Mouse (Mus musculus) heart, embryonic 14.5 days (tissue): ENCODE measurements at regions not wholly inside any gene's neighbourhood (a gene's known extent, or its start where the extent isn't known, plus 50 kb on each side); places are given as distances from the start of the nearest gene placed in this dataset.

Experiments
- ATAC-seq: fragments of 200-750 bp; cut with Nextera tagmentation; 2 replicates; pipeline ENCODE4 v1.8.0; 2017; ENCODE audit warnings: low read depth, moderate TSS enrichment; ENCODE audit not compliant: insufficient number of reproducible peaks, insufficient read depth, low FRiP score
- H3K27ac ChIP-seq, 2 experiments: fragments of 200-500 bp in 1 of 2; fragments of 300-500 bp in 1 of 2; sonication (generic) in 1 of 2; replicated peaks in 1 of 2; 2 replicates each; pipeline ENCODE4 v1.5.1; 2012 to 2014; ENCODE audit warnings: low read depth in 2 of 2, low read length in 2 of 2, control low read depth in 1 of 2, mild to moderate bottlenecking in 1 of 2, mixed read lengths in 1 of 2; ENCODE audit not compliant: control insufficient read depth in 1 of 2, insufficient read depth in 1 of 2
- H3K27me3 ChIP-seq: fragments of 300-500 bp; sonication (generic); 2 replicates; pipeline ENCODE4 v1.6.1; 2014; ENCODE audit warnings: mild to moderate bottlenecking, low read length, control low read depth; ENCODE audit not compliant: control insufficient read depth, insufficient read depth
- H3K36me3 ChIP-seq: fragments of 300-500 bp; sonication (generic); 2 replicates; pipeline ENCODE4 v1.6.1; 2014; ENCODE audit warnings: mild to moderate bottlenecking, control low read depth, low read length, mixed read lengths; ENCODE audit not compliant: control insufficient read depth, insufficient read depth
- H3K4me1 ChIP-seq, 2 experiments: fragments of 200-500 bp in 1 of 2; fragments of 300-500 bp in 1 of 2; sonication (generic) in 1 of 2; 2 replicates each; pipeline ENCODE4 v1.6.1; 2012 to 2014; ENCODE audit warnings: low read length in 2 of 2, control low read depth in 1 of 2, mixed read lengths in 1 of 2; ENCODE audit not compliant: control insufficient read depth in 2 of 2, insufficient read depth in 2 of 2
- H3K4me2 ChIP-seq: fragments of 300-500 bp; sonication (generic); 2 replicates; pipeline ENCODE4 v1.6.1; 2014; ENCODE audit warnings: mild to moderate bottlenecking, low read length
- H3K4me3 ChIP-seq, 2 experiments: fragments of 200-500 bp in 1 of 2; fragments of 300-500 bp in 1 of 2; sonication (generic) in 1 of 2; 2 replicates each; pipeline ENCODE4 v1.5.1; 2012 to 2014; ENCODE audit warnings: low read length in 2 of 2, mild to moderate bottlenecking in 2 of 2, control low read depth in 1 of 2, low read depth in 1 of 2, moderate library complexity in 1 of 2; ENCODE audit not compliant: control insufficient read depth in 1 of 2, insufficient read depth in 1 of 2
- H3K9ac ChIP-seq: fragments of 300-500 bp; sonication (generic); 2 replicates; pipeline ENCODE4 v1.6.1; 2014; ENCODE audit warnings: mild to moderate bottlenecking, low read length
- H3K9me3 ChIP-seq: fragments of 300-500 bp; sonication (generic); 2 replicates; pipeline ENCODE4 v1.6.1; 2016; ENCODE audit warnings: low read length, control low read depth; ENCODE audit not compliant: control insufficient read depth
- WGBS: fragments of 180-500 bp; shearing (Covaris S2); extraction: QIAGEN DNeasy Blood & Tissue Kit; methylation state at CpG from one replicate; pipeline ENCODE4 v1.1.7; 2014; 5-methylcytosine and 5-hydroxymethylcytosine counted together

DNA sequence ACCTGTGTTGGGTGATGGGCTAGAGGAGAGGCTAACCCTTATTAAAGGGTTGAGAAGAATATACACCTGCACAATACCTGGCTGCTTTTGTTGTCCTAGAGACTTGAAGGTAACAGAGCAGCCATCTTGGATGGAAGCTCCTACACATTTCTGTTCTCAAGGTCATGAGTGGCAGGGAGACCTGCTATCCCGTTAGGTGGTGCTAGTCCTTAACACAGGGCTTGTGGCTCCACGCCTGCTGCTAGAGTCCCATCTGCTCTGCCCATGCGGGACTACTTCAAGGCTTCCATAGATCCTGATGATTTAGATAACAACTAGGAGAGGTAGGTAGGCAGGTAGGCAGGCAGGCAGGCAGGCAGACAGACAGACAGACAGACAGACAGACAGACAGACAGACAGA, 218.8 kb upstream of the Unc93a2 start:
- H3K27me3 ChIP-seq, result no peaks in the 10 kb centered on the region
- H3K4me3 ChIP-seq, result no peak overlapping the region
- H3K9ac ChIP-seq, result no peak overlapping the region
- peaks cover 0 to 6% of the 10 kb centered on the region in 2 experiments; a peak in 2 of 4 replicates for H3K4me1 ChIP-seq
- no peak for ATAC-seq
- no peak overlapping the region for H3K4me2 ChIP-seq
- 72% methylated on average over 3 of the region's 3 CpGs for WGBS
- peaks cover 3% of the 10 kb centered on the region; the same call in 1 of the 2 replicates for H3K9me3 ChIP-seq
- H3K27ac ChIP-seq, result no peak overlapping the region
- no peaks in the 10 kb centered on the region for H3K36me3 ChIP-seq

GRCm38 (mm10) chr17:7600555-7600954, 215.3 kb upstream of the Unc93a2 start:
- Histone ChIP-seq H3K4me2 (no peak overlapping the region), H3K4me1 (peaks cover 0 to 6% of the 10 kb centered on the region in 2 experiments; a peak in 2 of 4 replicates), H3K27me3 (no peaks in the 10 kb centered on the region), H3K27ac (no peak overlapping the region), H3K4me3 (no peak overlapping the region), H3K9ac (no peak overlapping the region), H3K36me3 (no peaks in the 10 kb centered on the region), H3K9me3 (peaks cover 3% of the 10 kb centered on the region; the same call in 1 of the 2 replicates)
- no peak for ATAC-seq
- 23% methylated on average over 2 of the region's 2 CpGs for WGBS

GRCm38 (mm10) chr17:7597481-7597880, 212.2 kb upstream of the Unc93a2 start:
- Histone ChIP-seq H3K4me2 (no peak overlapping the region), H3K27ac (no peak overlapping the region), H3K4me3 (no peak overlapping the region), H3K9ac (no peak overlapping the region), H3K36me3 (no peaks in the 10 kb centered on the region), H3K9me3 (no peaks in the 10 kb centered on the region), H3K4me1 (peaks cover 0 to 6% of the 10 kb centered on the region in 2 experiments; a peak in 2 of 4 replicates), H3K27me3 (no peaks in the 10 kb centered on the region)
- WGBS, result 38% methylated on average over 2 of the region's 2 CpGs
- no peak for ATAC-seq

GRCm38 (mm10) chr17:7594801-7595200, 209.5 kb upstream of the Unc93a2 start:
- no peak overlapping the region for H3K27ac ChIP-seq
- H3K4me2 ChIP-seq, result no peak overlapping the region
- no peaks in the 10 kb centered on the region for H3K27me3 ChIP-seq
- no peak for ATAC-seq
- no peak overlapping the region for H3K9ac ChIP-seq
- H3K4me1 ChIP-seq, result no peaks in the 10 kb centered on the region
- no peaks in the 10 kb centered on the region for H3K36me3 ChIP-seq
- no peak overlapping the region for H3K4me3 ChIP-seq
- no peaks in the 10 kb centered on the region for H3K9me3 ChIP-seq
- 39% methylated on average over 3 of the region's 3 CpGs for WGBS

DNA sequence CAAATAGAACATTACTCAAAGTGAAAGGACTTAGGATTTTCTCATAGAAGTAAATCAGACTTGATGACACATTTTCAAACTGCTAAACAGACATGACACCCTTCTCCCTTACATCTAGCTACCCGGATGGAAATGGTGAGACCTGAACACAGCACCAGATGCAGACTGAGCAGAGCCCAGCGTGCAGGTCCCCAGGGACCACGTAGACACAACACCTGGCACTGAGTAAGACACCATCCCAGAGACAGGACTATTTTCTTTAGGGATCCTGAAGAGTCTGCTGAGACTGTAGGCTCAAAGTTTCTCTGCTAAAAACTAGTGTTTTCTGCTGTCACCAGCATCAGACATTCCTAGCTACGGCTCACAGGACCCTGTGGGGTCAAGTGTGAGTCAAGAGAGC, 207.2 kb upstream of the Unc93a2 start:
- H3K9me3 ChIP-seq, result no peaks in the 10 kb centered on the region
- no peak overlapping the region for H3K27ac ChIP-seq
- H3K4me2 ChIP-seq, result no peak overlapping the region
- no peak overlapping the region for H3K4me3 ChIP-seq
- H3K9ac ChIP-seq, result no peak overlapping the region
- ATAC-seq, result no peak
- H3K4me1 ChIP-seq, result no peaks in the 10 kb centered on the region
- H3K36me3 ChIP-seq, result no peaks in the 10 kb centered on the region
- 67% methylated on average over 4 of the region's 4 CpGs for WGBS
- H3K27me3 ChIP-seq, result no peaks in the 10 kb centered on the region

- Histone ChIP-seq H3K4me2 (no peak overlapping the region), H3K9me3 (no peaks in the 10 kb centered on the region), H3K9ac (no peak overlapping the region), H3K4me3 (no peak overlapping the region), H3K36me3 (no peaks in the 10 kb centered on the region), H3K27ac (no peak overlapping the region), H3K27me3 (no peaks in the 10 kb centered on the region), H3K4me1 (no peaks in the 10 kb centered on the region)
- 62% methylated on average over 4 of the region's 4 CpGs for WGBS
- no peak for ATAC-seq
Measured at GRCm38 (mm10) chr17:7582866-7583398, 197.7 kb upstream of the Unc93a2 start.

- H3K36me3 ChIP-seq, result no peaks in the 10 kb centered on the region
- peaks cover 2% of the 10 kb centered on the region in 2 experiments; a peak in 2 of 4 replicates for H3K4me1 ChIP-seq
- no peak overlapping the region for H3K4me3 ChIP-seq
- no peak overlapping the region for H3K9ac ChIP-seq
- H3K9me3 ChIP-seq, result no peaks in the 10 kb centered on the region
- no peak for ATAC-seq
- H3K27ac ChIP-seq, result no peak overlapping the region
- H3K27me3 ChIP-seq, result no peaks in the 10 kb centered on the region
- WGBS, result 78% methylated on average over 4 of the region's 4 CpGs
- no peak overlapping the region for H3K4me2 ChIP-seq
Measured at GRCm38 (mm10) chr17:7579031-7579430, 193.8 kb upstream of the Unc93a2 start.

DNA sequence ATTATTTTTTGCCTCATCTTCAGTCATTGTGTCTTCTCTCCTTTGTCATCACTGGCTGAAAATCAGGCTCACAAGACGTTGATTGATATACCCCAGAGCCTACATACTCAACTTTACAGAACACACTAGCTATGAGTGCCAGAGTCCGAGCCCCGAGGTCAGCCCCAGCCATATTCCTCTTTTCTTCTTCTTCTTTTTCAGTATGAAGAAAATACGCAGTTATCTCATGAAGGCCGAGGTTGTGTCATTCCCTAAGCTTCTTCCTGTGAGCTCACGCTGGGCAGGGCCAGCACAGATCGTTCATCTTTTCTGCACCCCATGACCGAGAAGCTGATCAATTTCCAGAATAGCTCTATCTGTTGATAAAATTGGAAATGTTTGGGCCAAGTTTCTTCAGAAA, 192.7 kb upstream of the Unc93a2 start:
- Histone ChIP-seq H3K36me3 (no peaks in the 10 kb centered on the region), H3K9ac (no peak overlapping the region), H3K27ac (peak overlapping the region in 1 of 2 experiments; percentile 53; a peak in 1 of 4 replicates), H3K27me3 (no peaks in the 10 kb centered on the region), H3K4me2 (no peak overlapping the region), H3K9me3 (no peaks in the 10 kb centered on the region), H3K4me3 (no peak overlapping the region), H3K4me1 (peaks cover 2% of the 10 kb centered on the region in 2 experiments; a peak in 2 of 4 replicates)
- ATAC-seq, result no peak
- 78% methylated on average over 8 of the region's 8 CpGs for WGBS
